8 mouse cellular contexts compared by ENCODE assay signal in genomic region chr1:184733300-184734066, GRCm38 (mm10). TPM values are rescaled to one million over a fixed set of nuclear protein-coding genes. Genes with fewer than 3 reads are reported as not detected.
DNase-seq lines count a peak whose midpoint lies in the region; ATAC-seq and TF ChIP-seq lines count a peak whose summit lies in the region.

No protein-coding gene starts in this region.

- H3K36me3 ChIP-seq in G1E (replicated peaks) = peaks cover 3% of the 10 kb centered on the region
- H3K36me3 ChIP-seq in heart, embryonic 11.5 days (ENCODE audit: control insufficient read depth, insufficient read depth, low read length) = no peaks in the 10 kb centered on the region
- no peaks in the 10 kb centered on the region for H3K36me3 ChIP-seq in limb, embryonic 11.5 days (ENCODE audit: control insufficient read depth, insufficient read depth, low read length)

- H3K27ac ChIP-seq in heart, embryonic 11.5 days (ENCODE audit: low read depth, low read length) = no peak overlapping the region
- H3K27ac ChIP-seq in limb, embryonic 11.5 days (replicated peaks; ENCODE audit: low read depth, low read length) = no peak overlapping the region

- no peak overlapping the region for H3K9ac ChIP-seq in heart, embryonic 11.5 days (ENCODE audit: low read depth, low read length)
- no peak overlapping the region for H3K9ac ChIP-seq in limb, embryonic 11.5 days (ENCODE audit: low read length)

- peak overlapping the region; percentile 98 for H3K4me2 ChIP-seq in heart, embryonic 11.5 days
- H3K4me2 ChIP-seq in limb, embryonic 11.5 days (ENCODE audit: low read depth, severe bottlenecking) = peak overlapping the region; percentile 95; the same call in 1 of the 2 replicates

- H3K4me3 ChIP-seq in G1E (ENCODE audit: low read depth, low read length) = peak overlapping the region; percentile 79; the same call in 1 of the 2 replicates
- peak overlapping the region; percentile 68 for H3K4me3 ChIP-seq in heart, embryonic 11.5 days (ENCODE audit: low read depth, low read length)
- peak overlapping the region; percentile 24 for H3K4me3 ChIP-seq in limb, embryonic 11.5 days (ENCODE audit: low read depth, low read length)

- no peaks in the 10 kb centered on the region for H3K9me3 ChIP-seq in G1E (replicated peaks)
- no peaks in the 10 kb centered on the region for H3K9me3 ChIP-seq in heart, embryonic 11.5 days (replicated peaks; ENCODE audit: control insufficient read depth, low read length)
- no peaks in the 10 kb centered on the region for H3K9me3 ChIP-seq in limb, embryonic 11.5 days (ENCODE audit: control insufficient read depth, low read length)

- peaks cover 38% of the 10 kb centered on the region for H3K27me3 ChIP-seq in G1E (ENCODE audit: insufficient read depth, low read length)
- peaks cover 69% of the 10 kb centered on the region for H3K27me3 ChIP-seq in heart, embryonic 11.5 days (ENCODE audit: control insufficient read depth, insufficient read depth, low read length)
- peaks cover 70% of the 10 kb centered on the region for H3K27me3 ChIP-seq in limb, embryonic 11.5 days (ENCODE audit: control insufficient read depth, insufficient read depth, low read length)

- TF ChIP-seq CTCF in G1E (IDR thresholded peaks at IDR 0.05; ENCODE audit: low read depth, low read length) = no peak

- DNase-seq in 416B (ENCODE audit: low read depth) = peak; percentile 93
- no peak for DNase-seq in G1E (ENCODE audit: low spot score)
- peak; percentile 56 for DNase-seq in limb, embryonic 11.5 days (ENCODE audit: low spot score)
- peak; percentile 33 for DNase-seq in thymus, postnatal 25 days
- no peak for DNase-seq in gastrocnemius, postnatal 36 days
- DNase-seq in cerebellum, adult 9-11 months = no peak

- ATAC-seq in G1E (ENCODE audit: extremely low read depth, insufficient number of reproducible peaks, low FRiP score, poor library complexity, severe bottlenecking) = no peak
- no peak for ATAC-seq in heart, embryonic 11.5 days (replicated peaks; ENCODE audit: insufficient number of reproducible peaks, low FRiP score, low TSS enrichment)
- ATAC-seq in limb, embryonic 11.5 days (ENCODE audit: insufficient number of reproducible peaks, low FRiP score, low TSS enrichment, low read depth) = no peak
- ATAC-seq in megakaryocyte-erythroid progenitor cell, adult 5-6 weeks (replicated peaks; ENCODE audit: low FRiP score, low TSS enrichment, poor library complexity, severe bottlenecking) = peak; percentile 23; the same call in 1 of the 2 replicates

- intact Hi-C loops in gastrocnemius, postnatal 36 days (cut with DNase I) = loop anchor here (5.0 kb wide), 1 partner anchor 61 kb away; no protein-coding TSS in a partner anchor

- WGBS in heart, embryonic 11.5 days (ENCODE audit: insufficient replicate concordance) = 3% methylated on average over 28 of the region's 28 CpGs
- under 1% methylated on average over 28 of the region's 28 CpGs for WGBS in limb, embryonic 11.5 days

- peaks cover 31% of the 10 kb centered on the region for H3K4me1 ChIP-seq in G1E (ENCODE audit: insufficient read depth, low read depth, low read length)
- H3K4me1 ChIP-seq in heart, embryonic 11.5 days (ENCODE audit: control insufficient read depth, insufficient read depth, low read length) = 0 out of 2 replicates have a peak, but pooled peaks cover 7% of the 10 kb centered on the region
- H3K4me1 ChIP-seq in limb, embryonic 11.5 days (ENCODE audit: control insufficient read depth, insufficient read depth, low read length) = 0 out of 2 replicates have a peak, but pooled peaks cover 4% of the 10 kb centered on the region

RNA-seq across cellular contexts. Expression of gene Hlx, which starts 1.1 kb away (rescaled TPM):
- total RNA-seq in G1E (2014; fragmentation: Nextera tagmentation) (8.5 and 10.9 TPM in 2 replicates), G1E (2017) (1.4 and 1.8 TPM in 2 replicates)
- 22.8 and 27.0 TPM in 2 replicates for polyA plus RNA-seq in G1E (2012)
- 5.0 and 7.0 TPM in 2 replicates for polyA plus RNA-seq in heart, embryonic 11.5 days (2014; fragmentation: Nextera tagmentation; extraction: Ambion mirVana)
- polyA plus RNA-seq in limb, embryonic 11.5 days (2014; fragmentation: Nextera tagmentation; extraction: Ambion mirVana) = 10.5 and 12.8 TPM in 2 replicates
- total RNA-seq in megakaryocyte-erythroid progenitor cell, adult 5-6 weeks (2014; fragmentation: Nextera tagmentation) = 0.96 and 1.4 TPM in 2 replicates
- total RNA-seq in megakaryocyte-erythroid progenitor cell, adult 5-6 weeks (2017) = 1.7 TPM in 1 of 2 replicates, not detected in the other
- 10 to 100 TPM in 1 of 2 experiments, 1 to 10 TPM in 1; 9.6 to 11.6 TPM for total RNA-seq in gastrocnemius, postnatal 36 days (2021)

Comparison
In these comparisons a context has a peak if more than half of its experiments do, and no peak if none do; other contexts are left out.
1. DNase-seq: peak in 416B (single experiment), limb, embryonic 11.5 days (single experiment) and thymus, postnatal 25 days (single experiment); none in G1E (single experiment), gastrocnemius, postnatal 36 days (0 of 2) and cerebellum, adult 9-11 months (single experiment).
2. H3K4me3 ChIP-seq: peak in every context shown above with its lines; median percentile 79 in G1E; 68 in heart, embryonic 11.5 days; 24 in limb, embryonic 11.5 days.